In the genomic region with DNA sequence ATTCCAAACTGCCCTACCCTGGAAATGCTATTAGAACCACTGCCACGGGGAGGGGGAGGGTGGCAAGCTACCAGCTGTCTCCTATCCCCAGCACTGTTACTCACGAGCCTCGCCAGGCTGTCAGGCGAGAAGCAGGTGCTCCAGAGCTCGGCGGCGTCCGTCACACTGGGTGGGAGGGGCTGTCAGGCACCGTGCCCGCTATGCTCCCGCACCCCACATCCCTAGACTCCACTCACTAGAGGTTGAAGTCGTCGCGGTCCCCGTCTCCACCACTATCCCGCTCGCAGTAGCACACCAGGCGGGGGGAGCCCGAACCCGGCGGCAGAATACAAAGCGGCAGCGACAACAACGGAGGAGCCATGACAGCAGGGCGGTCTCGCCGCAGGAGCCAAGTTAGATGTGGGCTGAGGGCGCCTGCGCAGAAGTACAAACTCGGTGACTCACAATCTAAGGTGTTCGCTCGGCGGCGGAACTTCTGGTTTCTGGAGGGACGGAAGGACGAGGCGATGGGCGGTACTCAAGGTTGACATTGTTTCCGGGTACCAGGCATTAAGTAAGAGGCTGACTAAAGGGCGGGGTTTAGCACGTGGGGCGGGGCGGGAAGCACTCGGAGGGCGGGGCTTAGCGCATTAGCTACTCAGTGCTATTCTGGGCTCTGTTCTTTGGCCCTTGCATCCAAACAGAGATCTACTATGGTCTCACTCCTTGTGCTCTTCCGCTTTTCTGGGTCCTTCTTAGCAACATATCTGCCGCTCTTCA, we compare ENCODE assay signal across 8 mouse cellular contexts. TPM values are rescaled to one million over a fixed set of nuclear protein-coding genes. Genes with fewer than 3 reads are reported as not detected.
A peak's percentile ranks its signal among the peaks of the same experiment; 100 is the strongest.
DNase-seq lines count a peak whose midpoint lies in the region; ATAC-seq lines count a peak whose summit lies in the region.

A gene (minus strand): TSS at position 544 of the 759 bp plus-strand sequence.

- H3K4me2 ChIP-seq in hindbrain, embryonic 15.5 days, result peak within 1 kb of the TSS; percentile 87

- peaks cover 25% of the 10 kb centered on the region for H3K4me1 ChIP-seq in hindbrain, embryonic 15.5 days (replicated peaks)

- H3K36me3 ChIP-seq in hindbrain, embryonic 15.5 days, result peaks cover 7% of the 10 kb centered on the region; the same call in 1 of the 2 replicates

- H3K9me3 ChIP-seq in hindbrain, embryonic 15.5 days, result no peaks in the 10 kb centered on the region

- peak; percentile 92 for ATAC-seq in hindbrain, embryonic 15.5 days (ENCODE audit: low FRiP score, low read depth)

- no peaks in the 10 kb centered on the region for H3K27me3 ChIP-seq in hindbrain, embryonic 15.5 days

- H3K4me3 ChIP-seq in hindbrain, embryonic 15.5 days, result peak within 1 kb of the TSS; percentile 74

- peak within 1 kb of the TSS; percentile 82 for H3K9ac ChIP-seq in hindbrain, embryonic 15.5 days

- under 1% methylated on average over 48 of the region's 48 CpGs for WGBS in hindbrain, embryonic 15.5 days

- DNase-seq in T-cell, adult 2 months (ENCODE audit: low spot score), result peak; percentile 98
- DNase-seq in cerebellum, postnatal 36 days, result peak; percentile 92 to 94
- DNase-seq in frontal cortex, postnatal 36 days (ENCODE audit: low spot score in 2 of 2), result peak; percentile 95 to 96
- DNase-seq in left cerebral cortex, adult 11 months (ENCODE audit: low spot score), result peak; percentile 93
- DNase-seq in lung, postnatal 4 days, result peak; percentile 94 to 97
- DNase-seq in retina, postnatal 7 days (ENCODE audit: low read depth, low spot score), result peak; percentile 79
- DNase-seq in urinary bladder, adult 2 months (ENCODE audit: low spot score), result peak; percentile 85

- H3K27ac ChIP-seq in hindbrain, embryonic 15.5 days (replicated peaks), result peak within 1 kb of the TSS; percentile 95

RNA-seq across cellular contexts. Expression of the gene that starts here (rescaled TPM):
- 109 and 119 TPM in 2 replicates for polyA plus RNA-seq in hindbrain, embryonic 15.5 days (2015; fragmentation: Nextera tagmentation; extraction: Ambion mirVana)
- 50.8 and 61.1 TPM in 2 replicates for polyA plus RNA-seq in urinary bladder, adult 2 months (2012; rRNA removed)

Comparison
In these comparisons a context has a peak if more than half of its experiments do, and no peak if none do; other contexts are left out.
1. Peak in every context shown above with its lines: DNase-seq, ATAC-seq, H3K4me3 ChIP-seq and H3K27ac ChIP-seq.